Mouse (Mus musculus): Measurements from ENCODE around the gene Aff3. TPM values are rescaled to one million over a fixed set of nuclear protein-coding genes. Genes with fewer than 3 reads are reported as not detected.

Aff3 gene
- polyA plus RNA-seq, 1 experiment from 2014 or later = 1.9 TPM

- Histone ChIP-seq H3K9me3 (ENCODE audit: control insufficient read depth, low read length) (no peaks in the 10 kb centered on the region), H3K4me3 (ENCODE audit: low read depth, low read length) (no peak overlapping the region), H3K9ac (ENCODE audit: low read length) (no peak overlapping the region), H3K27me3 (ENCODE audit: control insufficient read depth, insufficient read depth, low read length) (no peaks in the 10 kb centered on the region), H3K4me2 (replicated peaks; ENCODE audit: low read depth) (no peak overlapping the region), H3K4me1 (replicated peaks; ENCODE audit: control insufficient read depth, insufficient read depth) (no peaks in the 10 kb centered on the region), H3K27ac (replicated peaks) (no peak overlapping the region), H3K36me3 (ENCODE audit: control insufficient read depth, insufficient read depth, low read length) (no peaks in the 10 kb centered on the region)
- ATAC-seq (ENCODE audit: low FRiP score, low TSS enrichment) (no peak), DNase-seq (ENCODE audit: low spot score) (no peak)
- TF ChIP-seq EP300 (optimal IDR thresholded peaks at IDR 0.05) = no peak
- no peak for TF ChIP-seq CTCF (IDR thresholded peaks at IDR 0.05; ENCODE audit: low read depth)
- WGBS = 59% methylated on average over 19 of the region's 19 CpGs
Measured at GRCm38 (mm10) chr1:38252031-38252765, 412.6 kb downstream of the Aff3 start.

- Histone ChIP-seq H3K9me3 (ENCODE audit: control insufficient read depth, low read length) (no peaks in the 10 kb centered on the region), H3K9ac (ENCODE audit: low read length) (no peak overlapping the region), H3K4me1 (replicated peaks; ENCODE audit: control insufficient read depth, insufficient read depth) (no peaks in the 10 kb centered on the region), H3K4me3 (ENCODE audit: low read depth, low read length) (no peak overlapping the region), H3K4me2 (replicated peaks; ENCODE audit: low read depth) (no peak overlapping the region), H3K27me3 (ENCODE audit: control insufficient read depth, insufficient read depth, low read length) (no peaks in the 10 kb centered on the region), H3K27ac (replicated peaks) (no peak overlapping the region), H3K36me3 (ENCODE audit: control insufficient read depth, insufficient read depth, low read length) (no peaks in the 10 kb centered on the region)
- 85% methylated on average over 11 of the region's 11 CpGs for WGBS
- TF ChIP-seq CTCF (IDR thresholded peaks at IDR 0.05; ENCODE audit: low read depth) (no peak), EP300 (optimal IDR thresholded peaks at IDR 0.05) (no peak)
- ATAC-seq (ENCODE audit: low FRiP score, low TSS enrichment) (no peak), DNase-seq (ENCODE audit: low spot score) (no peak)
Measured at GRCm38 (mm10) chr1:38251448-38251847, 413.3 kb downstream of the Aff3 start.

GRCm38 (mm10) chr1:38250246-38250645 lies 414.5 kb downstream of the Aff3 start:
- no peaks in the 10 kb centered on the region for H3K4me1 ChIP-seq (replicated peaks; ENCODE audit: control insufficient read depth, insufficient read depth)
- ATAC-seq (ENCODE audit: low FRiP score, low TSS enrichment) = no peak
- no peak overlapping the region for H3K9ac ChIP-seq (ENCODE audit: low read length)
- no peak overlapping the region for H3K27ac ChIP-seq (replicated peaks)
- no peak for TF ChIP-seq CTCF (IDR thresholded peaks at IDR 0.05; ENCODE audit: low read depth)
- TF ChIP-seq EP300 (optimal IDR thresholded peaks at IDR 0.05) = no peak
- no peaks in the 10 kb centered on the region for H3K36me3 ChIP-seq (ENCODE audit: control insufficient read depth, insufficient read depth, low read length)
- H3K9me3 ChIP-seq (ENCODE audit: control insufficient read depth, low read length) = no peaks in the 10 kb centered on the region
- no peak overlapping the region for H3K4me3 ChIP-seq (ENCODE audit: low read depth, low read length)
- no peaks in the 10 kb centered on the region for H3K27me3 ChIP-seq (ENCODE audit: control insufficient read depth, insufficient read depth, low read length)
- no peak overlapping the region for H3K4me2 ChIP-seq (replicated peaks; ENCODE audit: low read depth)
- no peak for DNase-seq (ENCODE audit: low spot score)
- 84% methylated on average over 3 of the region's 3 CpGs for WGBS

GRCm38 (mm10) chr1:38249561-38249960 lies 415.2 kb downstream of the Aff3 start:
- no peaks in the 10 kb centered on the region for H3K36me3 ChIP-seq (ENCODE audit: control insufficient read depth, insufficient read depth, low read length)

GRCm38 (mm10) chr1:38248027-38248426 lies 416.7 kb downstream of the Aff3 start:
- Histone ChIP-seq H3K36me3 (ENCODE audit: control insufficient read depth, insufficient read depth, low read length) (no peaks in the 10 kb centered on the region), H3K9me3 (ENCODE audit: control insufficient read depth, low read length) (no peaks in the 10 kb centered on the region), H3K4me3 (ENCODE audit: low read depth, low read length) (no peak overlapping the region), H3K27me3 (ENCODE audit: control insufficient read depth, insufficient read depth, low read length) (no peaks in the 10 kb centered on the region), H3K27ac (replicated peaks) (no peak overlapping the region), H3K9ac (ENCODE audit: low read length) (no peak overlapping the region), H3K4me2 (replicated peaks; ENCODE audit: low read depth) (no peak overlapping the region), H3K4me1 (replicated peaks; ENCODE audit: control insufficient read depth, insufficient read depth) (no peaks in the 10 kb centered on the region)
- DNase-seq (ENCODE audit: low spot score) (no peak), ATAC-seq (ENCODE audit: low FRiP score, low TSS enrichment) (no peak)
- WGBS = 31% methylated on average over 9 of the region's 9 CpGs
- TF ChIP-seq CTCF (IDR thresholded peaks at IDR 0.05; ENCODE audit: low read depth) = no peak
- no peak for TF ChIP-seq EP300 (optimal IDR thresholded peaks at IDR 0.05)

More at GRCm38 (mm10) chr1:38249561-38249960, 415.2 kb downstream of the Aff3 start:
- Histone ChIP-seq H3K4me1 (replicated peaks; ENCODE audit: control insufficient read depth, insufficient read depth) (no peaks in the 10 kb centered on the region), H3K4me2 (replicated peaks; ENCODE audit: low read depth) (no peak overlapping the region), H3K9me3 (ENCODE audit: control insufficient read depth, low read length) (no peaks in the 10 kb centered on the region), H3K27me3 (ENCODE audit: control insufficient read depth, insufficient read depth, low read length) (no peaks in the 10 kb centered on the region), H3K27ac (replicated peaks) (no peak overlapping the region), H3K4me3 (ENCODE audit: low read depth, low read length) (no peak overlapping the region), H3K9ac (ENCODE audit: low read length) (no peak overlapping the region)
- ATAC-seq (ENCODE audit: low FRiP score, low TSS enrichment) = no peak
- WGBS = 81% methylated on average over 7 of the region's 7 CpGs
- no peak for DNase-seq (ENCODE audit: low spot score)
- TF ChIP-seq EP300 (optimal IDR thresholded peaks at IDR 0.05) = no peak
- TF ChIP-seq CTCF (IDR thresholded peaks at IDR 0.05; ENCODE audit: low read depth) = no peak

- Histone ChIP-seq H3K27ac (replicated peaks) (no peak overlapping the region), H3K4me1 (replicated peaks; ENCODE audit: control insufficient read depth, insufficient read depth) (no peaks in the 10 kb centered on the region), H3K36me3 (ENCODE audit: control insufficient read depth, insufficient read depth, low read length) (no peaks in the 10 kb centered on the region), H3K9me3 (ENCODE audit: control insufficient read depth, low read length) (no peaks in the 10 kb centered on the region), H3K27me3 (ENCODE audit: control insufficient read depth, insufficient read depth, low read length) (no peaks in the 10 kb centered on the region), H3K4me2 (replicated peaks; ENCODE audit: low read depth) (no peak overlapping the region), H3K9ac (ENCODE audit: low read length) (no peak overlapping the region), H3K4me3 (ENCODE audit: low read depth, low read length) (no peak overlapping the region)
- no peak for TF ChIP-seq EP300 (optimal IDR thresholded peaks at IDR 0.05)
- no peak for TF ChIP-seq CTCF (IDR thresholded peaks at IDR 0.05; ENCODE audit: low read depth)
- WGBS = 34% methylated on average over 4 of the region's 4 CpGs
- no peak for ATAC-seq (ENCODE audit: low FRiP score, low TSS enrichment)
- DNase-seq (ENCODE audit: low spot score) = peak; percentile 42
Measured at GRCm38 (mm10) chr1:38242559-38242958, 422.2 kb downstream of the Aff3 start.

All from stomach, postnatal 0 days (tissue).